Mouse (Mus musculus) embryonic facial prominence, embryonic 11.5 days (tissue): ENCODE results near the gene Elavl3. TPM values are rescaled to one million over a fixed set of nuclear protein-coding genes. Genes with fewer than 3 reads are reported as not detected.
A peak's percentile ranks its signal among the peaks of the same experiment; 100 is the strongest.

Source experiments
- ATAC-seq: fragments of 200-750 bp; cut with Nextera tagmentation; replicated peaks from 2 replicates; pipeline ENCODE4 v1.8.0; 2017; ENCODE audit warnings: low read depth; ENCODE audit not compliant: insufficient number of reproducible peaks, low FRiP score, low TSS enrichment
- DNase-seq: peaks from one replicate; pipeline ENCODE4 v3.0.0-alpha.2; 2015; ENCODE audit warnings: low spot score
- H3K27ac ChIP-seq: fragments of 300-500 bp; sonication (generic); replicated peaks from 2 replicates; pipeline ENCODE4 v1.5.1; 2014; ENCODE audit warnings: mild to moderate bottlenecking, low read depth, low read length, control low read depth
- H3K27me3 ChIP-seq: fragments of 300-500 bp; sonication (generic); 2 replicates; pipeline ENCODE4 v1.6.1; 2014; ENCODE audit warnings: mild to moderate bottlenecking, low read length, moderate library complexity, mixed read lengths; ENCODE audit not compliant: control insufficient read depth, insufficient read depth
- H3K36me3 ChIP-seq: fragments of 300-500 bp; sonication (generic); replicated peaks from 2 replicates; pipeline ENCODE4 v1.6.1; 2014; ENCODE audit warnings: low read depth, mild to moderate bottlenecking, low read length, moderate library complexity, mixed read lengths; ENCODE audit not compliant: control insufficient read depth, insufficient read depth
- H3K4me1 ChIP-seq: fragments of 300-500 bp; sonication (generic); 2 replicates; pipeline ENCODE4 v1.6.1; 2014; ENCODE audit warnings: low read length, mixed read lengths; ENCODE audit not compliant: control insufficient read depth, insufficient read depth
- H3K4me2 ChIP-seq: fragments of 300-500 bp; sonication (generic); 2 replicates; pipeline ENCODE4 v1.6.1; 2014; ENCODE audit warnings: low read depth, mild to moderate bottlenecking, control low read depth, low read length, moderate library complexity
- H3K4me3 ChIP-seq: fragments of 300-500 bp; sonication (generic); 2 replicates; pipeline ENCODE4 v1.5.1; 2014; ENCODE audit warnings: low read depth, low read length, control low read depth
- H3K9ac ChIP-seq: fragments of 300-500 bp; sonication (generic); replicated peaks from 2 replicates; pipeline ENCODE4 v1.6.1; 2014; ENCODE audit warnings: mild to moderate bottlenecking, control low read depth, low read length
- H3K9me3 ChIP-seq: fragments of 300-500 bp; sonication (generic); replicated peaks from 2 replicates; pipeline ENCODE4 v1.6.1; 2016; ENCODE audit warnings: mild to moderate bottlenecking, low read length, inconsistent platforms, mixed read lengths; ENCODE audit not compliant: control insufficient read depth
- whole genome bisulfite sequencing: fragments of 180-500 bp; shearing (Covaris S2); extraction: QIAGEN DNeasy Blood & Tissue Kit; methylation state at CpG from one replicate; pipeline ENCODE4 v1.1.7; 2014; 5-methylcytosine and 5-hydroxymethylcytosine counted together
- polyA plus RNA-seq: library from polyadenylated mRNA; unstranded; fragments of >200 nt; fragmentation: Nextera tagmentation; extraction: Ambion mirVana; gene quantifications from 2 replicates; pipeline ENCODE4 v1.2.1, GENCODE M21; 2014

The Elavl3 gene
- polyA plus RNA-seq, 1 experiment from 2014 or later: 11.2 TPM

GRCm38 (mm10) chr9:22049315-22049714, 2.5 kb downstream of the Elavl3 start:
- H3K9ac ChIP-seq: no peak overlapping the region
- DNase-seq (no peak), ATAC-seq (no peak)
- no peak overlapping the region for H3K4me3 ChIP-seq
- no peaks in the 10 kb centered on the region for H3K36me3 ChIP-seq
- no peak overlapping the region for H3K27ac ChIP-seq
- H3K4me1 ChIP-seq: peaks cover 3% of the 10 kb centered on the region
- H3K9me3 ChIP-seq: no peaks in the 10 kb centered on the region
- peaks cover 39% of the 10 kb centered on the region for H3K27me3 ChIP-seq
- 63% methylated on average over 11 of the region's 11 CpGs for WGBS
- H3K4me2 ChIP-seq: peak overlapping the region; percentile 60

- Histone ChIP-seq H3K4me2 (no peak overlapping the region), H3K4me1 (peaks cover 3% of the 10 kb centered on the region), H3K9me3 (no peaks in the 10 kb centered on the region), H3K27me3 (peaks cover 28% of the 10 kb centered on the region), H3K9ac (no peak overlapping the region), H3K36me3 (no peaks in the 10 kb centered on the region), H3K4me3 (no peak overlapping the region), H3K27ac (no peak overlapping the region)
- ATAC-seq: no peak
- 54% methylated on average over 9 of the region's 9 CpGs for WGBS
- DNase-seq: no peak
Observed at GRCm38 (mm10) chr9:22047329-22047728, 4.5 kb downstream of the Elavl3 start.

- DNase-seq: no peak
- H3K27ac ChIP-seq: no peak overlapping the region
- no peaks in the 10 kb centered on the region for H3K4me1 ChIP-seq
- H3K9me3 ChIP-seq: no peaks in the 10 kb centered on the region
- WGBS: 67% methylated on average over 2 of the region's 2 CpGs
- H3K4me2 ChIP-seq: no peak overlapping the region
- no peak overlapping the region for H3K4me3 ChIP-seq
- H3K9ac ChIP-seq: no peak overlapping the region
- no peak for ATAC-seq
- H3K36me3 ChIP-seq: no peaks in the 10 kb centered on the region
- H3K27me3 ChIP-seq: no peaks in the 10 kb centered on the region
Observed at GRCm38 (mm10) chr9:22041832-22042231, 10.0 kb downstream of the Elavl3 start.

GRCm38 (mm10) chr9:22037826-22038225, 14.0 kb downstream of the Elavl3 start:
- Histone ChIP-seq H3K27me3 (no peaks in the 10 kb centered on the region), H3K36me3 (no peaks in the 10 kb centered on the region), H3K4me3 (no peak overlapping the region), H3K9ac (no peak overlapping the region), H3K9me3 (no peaks in the 10 kb centered on the region; the same call in 1 of the 2 replicates), H3K4me1 (no peaks in the 10 kb centered on the region; the same call in 1 of the 2 replicates), H3K27ac (no peak overlapping the region), H3K4me2 (no peak overlapping the region)
- no peak for DNase-seq
- 76% methylated on average over 10 of the region's 10 CpGs for WGBS
- ATAC-seq: no peak

- WGBS: 51% methylated on average over 6 of the region's 6 CpGs
- H3K27ac ChIP-seq: no peak overlapping the region
- H3K4me3 ChIP-seq: no peak overlapping the region
- H3K27me3 ChIP-seq: no peaks in the 10 kb centered on the region
- ATAC-seq: peak; percentile 67; the same call in 1 of the 2 replicates
- no peak overlapping the region for H3K9ac ChIP-seq
- H3K4me2 ChIP-seq: no peak overlapping the region
- no peaks in the 10 kb centered on the region; the same call in 1 of the 2 replicates for H3K4me1 ChIP-seq
- no peaks in the 10 kb centered on the region; the same call in 1 of the 2 replicates for H3K9me3 ChIP-seq
- DNase-seq: peak; percentile 32
- no peaks in the 10 kb centered on the region for H3K36me3 ChIP-seq
Observed at GRCm38 (mm10) chr9:22035300-22036044, 16.4 kb downstream of the Elavl3 start.

- Histone ChIP-seq H3K9ac (no peak overlapping the region), H3K27me3 (no peaks in the 10 kb centered on the region), H3K27ac (no peak overlapping the region), H3K4me2 (no peak overlapping the region), H3K4me1 (no peaks in the 10 kb centered on the region), H3K36me3 (no peaks in the 10 kb centered on the region), H3K4me3 (no peak overlapping the region), H3K9me3 (no peaks in the 10 kb centered on the region; the same call in 1 of the 2 replicates)
- 90% methylated on average over 9 of the region's 9 CpGs for WGBS
- no peak for ATAC-seq
- DNase-seq: no peak
Observed at GRCm38 (mm10) chr9:22030386-22030785, 21.4 kb downstream of the Elavl3 start.

- H3K4me2 ChIP-seq: no peak overlapping the region
- no peak overlapping the region for H3K9ac ChIP-seq
- no peaks in the 10 kb centered on the region for H3K4me1 ChIP-seq
- no peak overlapping the region for H3K27ac ChIP-seq
- H3K9me3 ChIP-seq: no peaks in the 10 kb centered on the region
- H3K36me3 ChIP-seq: no peaks in the 10 kb centered on the region
- DNase-seq: no peak
- peak; percentile 48 for ATAC-seq
- no peak overlapping the region for H3K4me3 ChIP-seq
- WGBS: 41% methylated on average over 7 of the region's 7 CpGs
- no peaks in the 10 kb centered on the region for H3K27me3 ChIP-seq
Observed at GRCm38 (mm10) chr9:22028467-22028866, 23.4 kb downstream of the Elavl3 start.

GRCm38 (mm10) chr9:22024592-22024991, 27.2 kb downstream of the Elavl3 start:
- 44% methylated on average over 8 of the region's 8 CpGs for WGBS
- ATAC-seq: no peak
- Histone ChIP-seq H3K4me1 (no peaks in the 10 kb centered on the region), H3K27me3 (no peaks in the 10 kb centered on the region), H3K36me3 (no peaks in the 10 kb centered on the region), H3K9ac (no peak overlapping the region), H3K9me3 (no peaks in the 10 kb centered on the region), H3K4me2 (no peak overlapping the region), H3K4me3 (no peak overlapping the region), H3K27ac (no peak overlapping the region)
- no peak for DNase-seq
